Mouse (Mus musculus) heart, adult 2 months (tissue): Measurements from ENCODE around the gene Birc3. TPM values are rescaled to one million over a fixed set of nuclear protein-coding genes. Genes with fewer than 3 reads are reported as not detected.

Experiments
- DNase-seq, 2 experiments: peaks; one replicate each; pipeline ENCODE4 v3.0.0; 2021
- H3K27ac ChIP-seq: fragments of 200-600 bp; 2 replicates; pipeline ENCODE4 v1.8.1; 2022
- H3K27me3 ChIP-seq: fragments of 200-500 bp; 2 replicates; pipeline ENCODE4 v1.6.1; 2012; ENCODE audit warnings: mild to moderate bottlenecking, low read length, inconsistent platforms, mixed read lengths; ENCODE audit not compliant: control insufficient read depth, insufficient read depth
- H3K36me3 ChIP-seq: fragments of 200-500 bp; 2 replicates; pipeline ENCODE4 v1.6.1; 2012; ENCODE audit warnings: low read length, inconsistent platforms; ENCODE audit not compliant: control insufficient read depth, insufficient read depth
- H3K4me1 ChIP-seq: fragments of 200-500 bp; 2 replicates; pipeline ENCODE4 v1.6.1; 2011; ENCODE audit warnings: low read length; ENCODE audit not compliant: control insufficient read depth, insufficient read depth
- H3K4me3 ChIP-seq: fragments of 200-600 bp; 2 replicates; pipeline ENCODE4 v1.8.1; 2022
- H3K79me2 ChIP-seq: fragments of 200-500 bp; replicated peaks from 2 replicates; pipeline ENCODE4 v1.6.1; 2012; ENCODE audit warnings: mild to moderate bottlenecking, inconsistent platforms, low read length, moderate library complexity, mixed read lengths; ENCODE audit not compliant: control insufficient read depth, insufficient read depth
- H3K9ac ChIP-seq: fragments of 200-500 bp; 2 replicates; pipeline ENCODE4 v1.6.1; 2012; ENCODE audit warnings: low read depth, mild to moderate bottlenecking, control low read depth, inconsistent platforms, low read length, mixed read lengths
- CTCF ChIP-seq: fragments of 200-600 bp; IDR thresholded peaks from 2 replicates; pipeline ENCODE4 v1.8.1; 2022; ENCODE audit warnings: antibody characterized with exemption, mild to moderate bottlenecking, moderate library complexity
- EP300 ChIP-seq: fragments of 200-500 bp; IDR thresholded peaks from 2 replicates; pipeline ENCODE4 v1.6.1; 2011; ENCODE audit warnings: low read depth, low read length, control low read depth; ENCODE audit not compliant: insufficient read depth
- POLR2A ChIP-seq: fragments of 200-500 bp; IDR thresholded peaks from 2 replicates; pipeline ENCODE4 v1.6.1; 2011; ENCODE audit warnings: mild to moderate bottlenecking, low read depth, low read length, control low read depth; ENCODE audit not compliant: insufficient read depth
- WGBS: fragments of 180-500 bp; shearing (Covaris S2); methylation state at CpG from one replicate; pipeline ENCODE4 v1.1.7; 2018; 5-methylcytosine and 5-hydroxymethylcytosine counted together
- intact Hi-C: fragments of 180-260 bp; cut with DNase I; formaldehyde crosslinking; loops from one replicate; pipeline ENCODE4 v1.15.1; 2025
- long read RNA-seq: library from polyadenylated mRNA; stranded (forward); transcript quantifications from one replicate; pipeline ENCODE4 v2.0.0, GENCODE M21; 2021
- polyA plus RNA-seq: library from polyadenylated mRNA; depleted of rRNA; stranded (reverse); fragments of >200 nt; gene quantifications from 2 replicates; pipeline ENCODE4 v1.2.3, GENCODE M21; 2012; rRNA removed
- total RNA-seq, 2 experiments: library from RNA; stranded (reverse); gene quantifications; 2 replicates each; pipeline ENCODE4 v1.2.3; 2021

Gene Birc3
- total RNA-seq (1 to 10 TPM; 8.7 to 9.7 TPM), polyA plus RNA-seq (9.0 and 10.4 TPM in 2 replicates)
- long read RNA-seq, partial matches to known transcripts, result 0 of 8 reads
- long read RNA-seq, other reads (novel, unspliced or antisense), result 6 of 8 reads

GRCm38 (mm10) chr9:7872775-7873439 is at the start of gene Birc3:
Gene Birc3, minus strand, starts transcription at chr9:7873186.
- Histone ChIP-seq H3K4me3 (peak within 1 kb of the TSS; percentile 75), H3K36me3 (no peaks in the 10 kb centered on the region; the same call in 1 of the 2 replicates), H3K27ac (peak within 1 kb of the TSS; percentile 86), H3K4me1 (peaks cover 6% of the 10 kb centered on the region), H3K9ac (peak within 1 kb of the TSS; percentile 82), H3K79me2 (no peaks in the 10 kb centered on the region; the same call in 1 of the 2 replicates), H3K27me3 (no peaks in the 10 kb centered on the region)
- WGBS, result 1% methylated on average over 26 of the region's 26 CpGs
- peak; percentile 85 to 89 for DNase-seq
- TF ChIP-seq CTCF (no peak), EP300 (0 out of 2 replicates have a peak, but pooled peaks have one; percentile 21), POLR2A (peak; percentile 55; the same call in 1 of the 2 replicates)
- intact Hi-C loops, result loop anchor here (2.0 kb wide), 1 partner anchor 36 kb away; the partner anchor contains the start of gene Birc2

DNA sequence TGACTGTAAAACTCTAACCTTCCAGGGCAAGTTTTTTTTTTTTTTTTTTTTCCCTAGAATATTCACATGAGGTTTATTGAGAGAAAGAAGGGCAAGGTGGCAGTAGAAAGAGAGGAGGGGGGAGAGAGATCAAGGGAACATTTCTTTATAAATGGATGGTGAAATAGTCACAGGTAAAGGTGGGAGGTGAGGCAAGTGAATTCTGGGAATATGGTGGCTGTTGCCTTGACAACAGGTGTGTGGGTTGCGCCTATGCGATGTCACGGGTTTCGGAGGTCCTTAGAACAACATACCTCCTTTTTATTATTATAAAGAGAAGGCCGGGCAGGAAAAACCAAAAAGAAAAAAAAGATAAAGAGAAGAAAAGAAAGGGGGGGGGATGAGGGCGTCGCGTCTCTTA is 41.9 kb upstream of the Birc3 start:
- peaks cover 2% of the 10 kb centered on the region; the same call in 1 of the 2 replicates for H3K4me1 ChIP-seq
- no peaks in the 10 kb centered on the region for H3K27me3 ChIP-seq
- H3K9ac ChIP-seq, result no peak overlapping the region
- TF ChIP-seq CTCF, result no peak
- no peak for TF ChIP-seq EP300
- TF ChIP-seq POLR2A, result no peak
- intact Hi-C loops, result loop anchor here (5.0 to 10.0 kb wide), 2 partner anchors 87 to 220 kb away; partner anchors contain the start of genes Cep126 and Yap1
- WGBS, result 57% methylated on average over 8 of the region's 8 CpGs
- H3K36me3 ChIP-seq, result no peaks in the 10 kb centered on the region; the same call in 1 of the 2 replicates
- peak overlapping the region; percentile 13; the same call in 1 of the 2 replicates for H3K4me3 ChIP-seq
- no peak for DNase-seq
- H3K79me2 ChIP-seq, result no peaks in the 10 kb centered on the region
- H3K27ac ChIP-seq, result no peak overlapping the region

- H3K27ac ChIP-seq, result peak overlapping the region; percentile 31
- TF ChIP-seq EP300 (0 out of 2 replicates have a peak, but pooled peaks have one; percentile 19), POLR2A (peak; percentile 51; the same call in 1 of the 2 replicates), CTCF (peak; percentile 58)
- H3K4me3 ChIP-seq, result peak overlapping the region; percentile 26
- peaks cover 2% of the 10 kb centered on the region; the same call in 1 of the 2 replicates for H3K4me1 ChIP-seq
- intact Hi-C loops, result loop anchor here (5.0 to 10.0 kb wide), 2 partner anchors 88 to 220 kb away; partner anchors contain the start of genes Cep126 and Yap1
- peak overlapping the region; percentile 29 for H3K9ac ChIP-seq
- H3K36me3 ChIP-seq, result no peaks in the 10 kb centered on the region; the same call in 1 of the 2 replicates
- DNase-seq, result peak; percentile 48 to 69
- 3% methylated on average over 11 of the region's 11 CpGs for WGBS
- H3K79me2 ChIP-seq, result no peaks in the 10 kb centered on the region
- H3K27me3 ChIP-seq, result no peaks in the 10 kb centered on the region
These were observed 41.5 kb upstream of the Birc3 start for GRCm38 (mm10) chr9:7914487-7914886.

- no peak for TF ChIP-seq CTCF
- TF ChIP-seq EP300, result no peak
- no peak for TF ChIP-seq POLR2A
- H3K36me3 ChIP-seq, result no peaks in the 10 kb centered on the region; the same call in 1 of the 2 replicates
- no peak for DNase-seq
- intact Hi-C loops, result loop anchor here (5.0 to 10.0 kb wide), 2 partner anchors 88 to 221 kb away; partner anchors contain the start of genes Cep126 and Yap1
- peak overlapping the region; percentile 26 for H3K4me3 ChIP-seq
- H3K27ac ChIP-seq, result peak overlapping the region; percentile 31
- no peaks in the 10 kb centered on the region for H3K27me3 ChIP-seq
- peaks cover 2% of the 10 kb centered on the region; the same call in 1 of the 2 replicates for H3K4me1 ChIP-seq
- 59% methylated on average over 19 of the region's 19 CpGs for WGBS
- no peaks in the 10 kb centered on the region for H3K79me2 ChIP-seq
- peak overlapping the region; percentile 59 for H3K9ac ChIP-seq
These were observed 41.0 kb upstream of the Birc3 start for GRCm38 (mm10) chr9:7913953-7914352.

DNA sequence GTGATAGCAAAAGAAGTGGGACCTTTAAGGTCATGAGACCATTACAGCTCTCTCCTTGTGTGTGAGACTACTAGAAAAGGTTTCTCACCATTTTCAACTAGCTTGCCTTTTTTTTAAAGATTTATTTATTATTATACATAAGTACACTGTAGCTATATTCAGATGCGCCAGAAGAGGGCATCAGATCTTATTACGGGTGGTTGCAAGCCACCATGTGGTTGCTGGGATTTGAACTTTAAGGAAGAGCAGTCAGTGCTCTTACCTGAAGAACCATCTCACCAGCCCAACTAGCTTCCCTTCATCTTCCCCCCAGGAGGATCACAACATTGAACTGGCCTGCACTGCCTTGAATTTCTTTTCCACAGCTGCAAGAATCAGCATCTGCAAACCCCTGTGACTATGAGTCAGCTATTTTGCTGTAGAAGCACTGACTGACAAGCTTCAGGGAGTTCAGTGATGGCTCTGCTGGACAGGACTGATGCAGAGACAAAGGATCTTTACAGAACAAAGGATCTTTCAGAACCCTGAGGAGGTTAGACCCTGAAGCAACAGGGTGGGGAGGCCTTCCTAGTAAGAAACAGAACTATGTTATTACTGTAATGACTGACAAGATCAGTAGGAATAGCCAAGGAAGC is 34.5 kb upstream of the Birc3 start:
- no peak for DNase-seq
- no peak overlapping the region for H3K27ac ChIP-seq
- TF ChIP-seq EP300 (no peak), POLR2A (no peak), CTCF (peak; percentile 16; the same call in 1 of the 2 replicates)
- no peak overlapping the region for H3K4me3 ChIP-seq
- no peak overlapping the region for H3K9ac ChIP-seq
- no peaks in the 10 kb centered on the region for H3K27me3 ChIP-seq
- no peaks in the 10 kb centered on the region for H3K36me3 ChIP-seq
- intact Hi-C loops, result no loop called here
- no peaks in the 10 kb centered on the region for H3K79me2 ChIP-seq
- 95% methylated on average over 2 of the region's 2 CpGs for WGBS
- H3K4me1 ChIP-seq, result no peaks in the 10 kb centered on the region

DNA sequence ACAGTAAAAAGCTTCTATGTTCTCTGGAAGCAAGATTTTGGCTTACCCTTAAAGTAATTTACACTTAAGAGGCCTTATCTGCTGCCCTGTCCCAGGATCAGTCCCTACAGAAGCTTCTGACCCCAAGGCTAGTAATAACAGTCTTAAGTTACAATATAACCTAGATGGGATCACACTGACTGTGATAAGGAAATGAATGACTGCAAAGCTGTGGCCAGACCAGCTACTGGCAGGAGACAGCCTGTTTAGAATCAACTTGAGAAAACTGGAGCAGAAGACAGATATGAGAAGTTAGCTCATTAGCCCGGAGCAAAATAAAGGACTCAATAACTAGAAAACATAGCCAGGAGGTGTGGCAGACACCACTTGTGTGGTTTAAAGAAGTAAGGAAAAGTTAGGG is 33.6 kb upstream of the Birc3 start:
- Histone ChIP-seq H3K4me3 (no peak overlapping the region), H3K27ac (no peak overlapping the region), H3K79me2 (no peaks in the 10 kb centered on the region), H3K36me3 (no peaks in the 10 kb centered on the region), H3K27me3 (no peaks in the 10 kb centered on the region), H3K4me1 (no peaks in the 10 kb centered on the region), H3K9ac (no peak overlapping the region)
- DNase-seq, result no peak
- WGBS, result 54% methylated on average over 1 of the region's 1 CpGs
- TF ChIP-seq POLR2A, result no peak
- TF ChIP-seq CTCF, result no peak
- no peak for TF ChIP-seq EP300
- intact Hi-C loops, result no loop called here
